Mouse (Mus musculus) G1E-ER4 (cell line): Measurements from ENCODE around the gene Muc13. TPM values are rescaled to one million over a fixed set of nuclear protein-coding genes. Genes with fewer than 3 reads are reported as not detected.

Experiments
- GATA1 ChIP-seq: IDR thresholded peaks from one replicate; pipeline ENCODE4 v1.8.0; 2012; ENCODE audit warnings: low read length, inconsistent platforms
- polyA plus RNA-seq: library from polyadenylated mRNA; stranded (reverse); fragments of >175 nt; gene quantifications from 2 replicates; pipeline ENCODE4 v1.2.3, GENCODE M21; 2012

Gene Muc13
- polyA plus RNA-seq, 1 experiment: 0.10 TPM

- no peak for TF ChIP-seq GATA1
Observed at GRCm38 (mm10) chr16:33784547-33784946, 9.3 kb upstream of the Muc13 start.

- TF ChIP-seq GATA1: peak; percentile 35
Observed at GRCm38 (mm10) chr16:33785092-33785704, 8.6 kb upstream of the Muc13 start.

GRCm38 (mm10) chr16:33786657-33787390, 7.0 kb upstream of the Muc13 start:
- TF ChIP-seq GATA1: no peak

- no peak for TF ChIP-seq GATA1
Observed at GRCm38 (mm10) chr16:33795106-33795505, 1.3 kb downstream of the Muc13 start.

- TF ChIP-seq GATA1: no peak
Observed at GRCm38 (mm10) chr16:33795887-33796286, 2.0 kb downstream of the Muc13 start.

- TF ChIP-seq GATA1: no peak
Observed at GRCm38 (mm10) chr16:33796756-33797155, 2.9 kb downstream of the Muc13 start.

GRCm38 (mm10) chr16:33797860-33798259, 4.0 kb downstream of the Muc13 start:
- TF ChIP-seq GATA1: no peak

GRCm38 (mm10) chr16:33810002-33810401, 16.2 kb downstream of the Muc13 start:
- no peak for TF ChIP-seq GATA1

- TF ChIP-seq GATA1: no peak
Observed at GRCm38 (mm10) chr16:33818413-33819165, 24.8 kb downstream of the Muc13 start.

GRCm38 (mm10) chr16:33820269-33821178, 26.7 kb downstream of the Muc13 start:
- TF ChIP-seq GATA1: no peak

GRCm38 (mm10) chr16:33824603-33825002, 30.8 kb downstream of the Muc13 start:
- no peak for TF ChIP-seq GATA1

GRCm38 (mm10) chr16:33828496-33828895, 34.7 kb downstream of the Muc13 start:
- no peak for TF ChIP-seq GATA1

- TF ChIP-seq GATA1: no peak
Observed at GRCm38 (mm10) chr16:33829301-33829831, 35.5 kb downstream of the Muc13 start, which contains the start of gene Itgb5. Gene Itgb5, plus strand, starts transcription at chr16:33829665.

- no peak for TF ChIP-seq GATA1
Observed at GRCm38 (mm10) chr16:33829842-33830511, 36.1 kb downstream of the Muc13 start.
